Mouse (Mus musculus) kidney, adult 8-10 months (tissue): ENCODE results near the gene Cadps2.

Source experiments
- DNase-seq, 2 experiments: peaks; one replicate each; pipeline ENCODE4 v3.0.0; 2022

The Cadps2 gene

DNA sequence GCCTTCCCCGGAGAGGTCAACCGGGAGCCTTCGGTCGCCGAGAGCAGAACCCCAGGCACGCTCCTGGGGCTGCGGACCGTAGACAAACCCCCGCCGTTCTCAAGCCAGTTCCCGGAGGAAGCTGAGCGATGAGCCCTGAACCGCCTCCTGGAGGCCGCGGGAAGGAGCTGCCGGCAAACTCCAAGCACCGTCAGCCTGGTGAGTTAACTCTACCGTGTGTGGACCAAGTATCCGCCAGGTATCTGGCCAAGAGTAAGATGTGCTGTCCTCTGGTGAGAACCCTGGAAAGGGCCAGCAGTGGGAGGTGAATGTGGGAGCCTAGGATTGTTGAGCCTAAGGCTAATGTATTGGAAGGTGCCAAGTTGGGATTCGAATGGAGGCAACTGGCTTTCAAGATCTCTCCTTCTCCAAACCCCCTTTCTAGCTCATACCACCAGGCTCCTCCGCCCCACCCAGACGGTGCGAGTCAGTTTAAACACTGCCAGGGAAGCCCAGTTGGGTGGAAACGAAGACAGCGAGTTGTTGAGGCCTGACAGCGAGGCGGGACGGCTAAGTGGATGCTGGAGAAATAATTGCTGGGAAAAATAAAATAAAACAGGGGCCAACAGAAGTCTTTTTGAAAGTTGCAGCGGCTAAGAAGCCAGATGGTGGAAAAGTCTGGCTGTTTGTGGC is 589.5 kb downstream of the Cadps2 start:
- DNase-seq, result no peak

DNA sequence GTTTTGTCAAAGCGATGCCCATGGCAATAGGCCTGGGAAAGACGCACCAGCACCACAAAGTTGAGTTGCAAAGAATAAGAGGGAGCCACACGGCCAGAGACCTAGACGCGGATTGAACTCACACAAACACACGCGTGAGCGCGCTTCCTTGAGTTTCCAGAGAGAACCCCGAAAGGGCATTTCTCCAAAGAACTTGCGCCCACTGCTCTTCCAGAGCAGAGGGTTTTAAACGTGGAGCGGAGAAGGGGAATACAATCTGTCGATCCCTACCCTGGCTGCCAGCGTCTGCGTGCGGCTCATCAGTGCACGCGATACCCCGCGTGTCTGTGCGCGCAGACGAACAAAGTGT is 590.2 kb downstream of the Cadps2 start:
- no peak for DNase-seq

DNA sequence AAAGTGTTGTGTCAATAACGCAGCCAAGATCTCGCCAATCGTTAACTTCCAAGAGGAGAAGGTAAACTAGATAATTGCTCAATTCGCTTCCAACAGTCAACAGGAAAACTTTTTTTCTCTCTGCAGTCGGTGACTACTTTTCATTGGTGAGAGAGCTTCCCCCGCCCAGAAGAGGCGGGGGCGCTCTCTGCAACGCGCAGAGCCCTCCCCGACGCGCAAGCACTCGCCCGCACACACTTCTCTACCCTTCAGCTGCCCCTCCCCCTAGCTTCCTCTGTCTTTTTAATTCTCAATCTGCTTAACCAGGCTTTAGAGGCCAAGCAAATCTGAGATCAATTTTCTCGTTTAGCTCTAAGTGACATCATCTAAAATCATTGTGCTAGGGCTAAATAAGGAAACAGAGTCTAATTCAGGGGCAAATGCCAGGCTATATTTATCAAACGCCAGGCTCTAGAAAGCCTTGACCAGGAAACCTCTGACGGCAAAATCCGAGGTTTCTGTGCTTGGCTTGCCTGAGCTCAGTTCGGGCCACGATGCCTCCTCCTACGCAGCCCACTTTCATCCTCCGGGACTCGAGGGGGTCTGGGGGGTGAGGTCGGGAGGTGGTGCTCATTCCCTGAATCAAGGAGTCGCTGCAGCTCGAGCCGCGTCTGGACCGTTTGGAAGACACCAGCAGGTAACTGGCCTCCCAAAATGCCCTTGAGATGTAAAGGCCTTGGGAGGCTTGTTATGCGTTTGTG is 590.7 kb downstream of the Cadps2 start, which contains the start of gene Fezf1:
TSS of gene Fezf1 (minus strand) at position 50 of the 740 bp plus-strand sequence.
- DNase-seq, result no peak

DNA sequence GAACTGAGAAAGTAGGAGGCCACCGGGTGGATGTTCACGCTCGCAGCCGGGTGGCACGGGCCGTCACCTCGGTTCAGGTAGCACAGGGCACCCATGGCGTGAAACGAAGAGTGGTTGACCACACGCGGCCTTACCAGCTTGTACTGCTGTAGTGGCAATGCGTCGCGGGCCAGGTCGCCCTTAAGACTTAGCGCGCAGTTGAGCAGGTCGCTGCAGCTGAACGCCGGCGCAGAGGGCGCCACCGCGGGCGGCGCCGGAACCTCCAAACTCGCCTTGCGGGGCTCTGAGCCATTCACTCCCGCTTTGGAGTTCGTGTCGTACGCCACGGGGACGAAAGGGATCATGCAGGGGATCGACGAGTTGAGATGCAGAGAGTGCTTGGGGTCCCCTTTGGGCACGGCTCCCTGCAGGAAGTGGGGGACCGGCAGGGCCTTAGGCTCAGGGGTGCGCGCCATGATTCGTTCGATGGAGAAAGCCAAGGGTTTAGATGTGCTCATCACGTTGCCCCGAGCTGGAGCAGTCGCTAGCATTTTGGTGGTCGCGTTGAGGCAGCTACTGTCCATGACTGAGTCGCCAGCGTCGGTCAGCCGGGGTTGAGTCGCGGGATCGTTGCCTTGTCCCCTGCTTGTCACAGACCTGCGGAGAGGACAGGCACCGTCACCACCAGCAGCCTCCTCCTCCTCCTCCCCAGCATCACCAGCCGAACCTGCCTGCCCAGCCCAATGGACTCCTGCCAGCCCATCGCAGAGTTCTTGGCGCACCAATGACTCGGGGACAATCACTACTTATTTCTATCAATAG is 591.5 kb downstream of the Cadps2 start:
- no peak for DNase-seq

DNA sequence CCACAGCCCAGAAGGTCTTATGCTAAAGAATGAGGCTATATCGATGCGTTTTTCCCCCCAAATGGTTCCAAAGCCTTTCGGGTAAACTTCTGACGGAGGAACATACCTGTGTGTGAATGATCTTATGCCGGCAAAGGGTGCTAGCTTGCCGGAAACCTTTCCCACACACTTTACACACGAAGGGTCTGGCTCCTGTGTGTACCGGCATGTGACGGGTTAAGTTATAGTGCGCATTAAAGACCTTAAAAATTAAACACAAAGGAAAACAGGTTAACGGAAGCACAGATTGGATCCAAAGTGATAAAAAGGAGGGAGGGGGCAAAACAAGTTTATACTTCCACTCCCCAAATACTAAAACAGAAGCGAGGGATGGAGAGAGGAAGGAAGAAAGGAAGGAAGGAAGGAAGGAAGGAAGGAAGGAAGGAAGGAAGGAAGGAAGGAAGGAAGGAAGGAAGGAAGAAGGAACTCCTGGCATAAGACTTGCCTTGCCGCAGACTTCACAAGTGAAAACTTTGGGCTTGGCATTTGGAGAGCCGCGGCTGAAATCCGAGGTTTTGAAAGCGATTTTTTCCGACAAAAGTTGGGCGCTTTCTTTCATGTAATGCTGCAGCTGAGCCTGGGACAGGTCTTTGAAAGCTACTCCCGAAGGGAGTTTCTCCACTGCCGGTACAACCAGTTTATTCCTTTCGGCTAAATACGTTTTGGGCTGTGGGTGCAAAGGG is 592.3 kb downstream of the Cadps2 start:
- DNase-seq, result no peak

DNA sequence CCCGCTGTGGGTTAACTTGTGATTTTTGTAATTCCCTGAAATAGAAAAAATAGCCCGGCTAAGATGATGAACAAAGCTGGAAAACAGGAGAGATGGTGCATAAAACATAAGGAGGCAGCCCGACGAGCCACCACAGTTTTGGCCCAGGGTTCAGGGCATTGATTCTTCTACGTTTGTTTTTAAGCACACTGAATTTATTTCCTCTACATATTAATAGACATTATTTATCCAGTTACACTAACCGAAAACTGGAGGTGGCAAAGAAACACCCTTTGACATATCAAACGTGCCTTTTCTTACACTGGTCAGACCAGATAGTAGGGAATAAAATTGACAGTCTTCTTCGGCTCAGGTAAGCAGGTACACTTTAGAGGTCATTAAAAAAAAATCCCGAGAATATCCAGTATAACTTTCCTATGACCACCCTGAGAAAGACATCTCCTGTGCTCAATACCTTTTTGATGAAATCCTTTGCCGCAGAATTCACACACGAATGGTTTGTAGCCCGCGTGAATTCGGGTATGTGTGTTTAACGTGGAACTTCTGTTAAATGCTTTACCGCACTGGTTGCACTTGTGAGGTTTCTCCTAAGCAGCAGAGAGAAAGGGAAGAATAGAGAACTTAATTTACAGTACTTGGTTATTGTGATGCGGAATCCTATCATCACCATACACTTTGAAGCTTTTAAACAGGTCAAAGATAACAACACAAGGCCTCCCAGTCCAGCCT is 593.0 kb downstream of the Cadps2 start:
- DNase-seq, result no peak

DNA sequence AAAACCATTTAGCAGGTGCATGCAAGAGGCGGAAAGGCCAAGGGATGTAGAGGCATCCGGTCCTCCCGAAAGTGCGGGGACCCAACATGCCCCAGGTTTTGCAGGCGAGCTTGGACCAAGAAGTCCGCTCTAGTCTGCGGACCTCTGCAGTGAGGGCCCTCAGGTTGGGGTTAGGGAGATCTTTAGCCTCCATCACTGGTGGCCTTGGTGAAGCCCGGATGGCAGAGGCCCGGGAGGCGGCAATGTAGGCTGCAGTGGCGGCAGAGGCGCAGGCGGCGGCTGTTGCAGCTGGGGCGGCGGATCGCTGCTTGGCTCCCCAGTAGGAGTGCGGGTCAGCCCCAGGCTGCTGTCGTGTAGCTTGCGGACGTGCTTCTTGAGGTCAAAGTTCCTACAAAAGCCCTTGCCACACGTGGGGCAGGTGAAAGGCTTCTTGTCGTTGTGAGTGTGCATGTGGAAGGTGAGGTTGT is 593.6 kb downstream of the Cadps2 start:
- DNase-seq, result no peak

DNA sequence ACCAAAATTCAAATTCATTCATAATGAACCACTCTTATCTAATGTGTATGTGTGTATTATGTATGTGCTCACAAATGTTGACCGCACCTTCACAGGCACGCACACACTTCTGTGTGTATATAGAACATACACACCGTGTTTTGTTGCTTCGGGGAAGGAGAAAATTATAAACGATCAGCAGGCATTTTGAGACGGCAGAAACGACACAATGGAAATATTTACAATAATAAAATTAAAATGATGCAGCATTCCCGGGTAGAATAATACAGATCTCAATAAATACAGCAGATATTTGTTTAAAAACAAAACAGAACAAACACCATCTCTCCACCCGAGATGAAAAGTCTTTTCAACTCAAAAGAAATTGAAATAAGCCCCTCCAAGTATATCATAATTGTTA is 594.1 kb downstream of the Cadps2 start:
- no peak for DNase-seq

DNA sequence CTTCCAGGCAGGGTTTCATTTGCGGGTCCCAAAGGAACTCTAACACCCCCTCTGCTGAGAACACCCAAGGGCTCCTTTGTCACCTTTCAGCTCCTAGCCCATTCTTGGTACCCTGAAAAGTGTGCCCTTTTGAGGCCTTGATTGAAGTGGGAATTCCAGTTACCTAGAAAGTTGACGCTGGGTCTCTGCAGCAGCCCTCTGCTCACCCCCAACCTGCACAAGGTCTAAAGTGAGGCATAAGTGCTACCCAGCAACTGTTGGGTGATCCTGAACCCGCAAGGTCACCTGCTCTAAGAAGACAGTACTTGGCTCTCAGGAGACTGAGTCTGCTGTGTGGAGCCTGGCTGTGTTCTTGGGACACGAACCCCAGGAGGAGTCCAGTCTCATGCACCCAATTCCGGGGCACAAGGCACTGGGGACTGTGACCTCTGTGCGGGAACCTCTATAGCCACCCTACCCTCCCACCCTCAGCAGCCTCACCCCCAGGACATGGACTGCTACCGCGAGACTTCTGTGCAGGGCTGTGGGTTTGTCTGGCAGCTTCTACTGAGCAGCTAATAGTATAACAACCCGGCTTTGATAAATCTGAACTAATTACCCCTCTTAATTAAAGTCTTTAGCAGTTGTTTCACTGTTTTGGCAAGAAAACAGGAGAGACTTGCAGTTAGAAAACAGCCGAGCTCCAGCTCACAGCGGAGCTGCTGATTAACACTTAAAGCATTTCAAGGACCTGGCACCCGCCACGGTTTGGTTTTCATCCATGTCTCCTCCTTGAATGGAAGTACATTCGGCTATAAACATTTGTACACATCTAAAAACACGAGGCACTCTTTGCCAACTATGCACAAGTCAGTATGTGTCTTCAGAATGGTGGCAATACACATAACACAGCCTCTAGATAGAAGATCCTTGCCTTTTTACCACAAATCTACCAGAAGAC is 595.1 kb downstream of the Cadps2 start:
- no peak for DNase-seq
